Mouse (Mus musculus): ENCODE measurements at regions not wholly inside any gene's neighbourhood (a gene's known extent, or its start where the extent isn't known, plus 50 kb on each side); places are given as distances from the start of the nearest gene placed in this dataset.

DNA sequence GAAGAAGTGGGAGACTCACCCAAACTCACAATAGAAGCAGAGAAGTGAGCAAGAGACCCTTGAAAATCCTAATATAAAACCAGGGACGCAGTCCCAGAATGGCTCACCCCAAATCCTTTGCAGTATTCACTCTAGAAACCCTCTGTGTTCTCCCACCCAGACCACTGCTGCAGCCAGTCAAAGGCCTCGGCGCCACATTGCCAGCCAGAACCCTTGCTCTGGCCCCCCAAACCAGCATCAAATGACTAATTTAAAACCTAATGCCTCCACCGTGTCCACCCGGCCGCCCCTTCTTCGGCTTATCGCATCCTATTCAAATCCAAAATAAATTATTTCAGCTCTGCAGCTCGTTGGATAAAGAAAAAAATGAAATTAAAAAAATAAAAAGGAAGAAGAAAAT lies 570.4 kb downstream of the Cdk5rap2 start:
- TF ChIP-seq POLR2A (IDR thresholded peaks at IDR 0.05; ENCODE audit: extremely low read depth, insufficient read depth, low read length) (no peak), CTCF (IDR thresholded peaks at IDR 0.05; ENCODE audit: low read depth, low read length) (no peak)
